Mouse (Mus musculus) embryonic facial prominence, embryonic 13.5 days (tissue): ENCODE data around the gene Kank2. TPM values are rescaled to one million over a fixed set of nuclear protein-coding genes. Genes with fewer than 3 reads are reported as not detected.

Experiments
- ATAC-seq: fragments of 200-750 bp; cut with Nextera tagmentation; 2 replicates; pipeline ENCODE4 v1.8.0; 2017; ENCODE audit warnings: low read depth; ENCODE audit not compliant: insufficient number of reproducible peaks, insufficient read depth, low FRiP score, low TSS enrichment
- H3K27ac ChIP-seq: fragments of 300-500 bp; sonication (generic); 2 replicates; pipeline ENCODE4 v1.5.1; 2015; ENCODE audit warnings: moderate library complexity, mild to moderate bottlenecking, inconsistent platforms
- H3K27me3 ChIP-seq: fragments of 300-500 bp; sonication (generic); 2 replicates; pipeline ENCODE4 v1.6.1; 2015; ENCODE audit warnings: mild to moderate bottlenecking, inconsistent platforms
- H3K36me3 ChIP-seq: fragments of 300-500 bp; sonication (generic); 2 replicates; pipeline ENCODE4 v1.6.1; 2015; ENCODE audit warnings: mild to moderate bottlenecking, inconsistent platforms
- H3K4me1 ChIP-seq: fragments of 300-500 bp; sonication (generic); 2 replicates; pipeline ENCODE4 v1.6.1; 2015; ENCODE audit warnings: inconsistent platforms
- H3K4me2 ChIP-seq: fragments of 300-500 bp; sonication (generic); 2 replicates; pipeline ENCODE4 v1.6.1; 2015; ENCODE audit warnings: moderate library complexity, mild to moderate bottlenecking, inconsistent platforms
- H3K4me3 ChIP-seq: fragments of 300-500 bp; sonication (generic); 2 replicates; pipeline ENCODE4 v1.5.1; 2015; ENCODE audit warnings: mild to moderate bottlenecking, inconsistent platforms
- H3K9ac ChIP-seq: fragments of 300-500 bp; sonication (generic); 2 replicates; pipeline ENCODE4 v1.6.1; 2015; ENCODE audit warnings: mild to moderate bottlenecking, inconsistent platforms
- H3K9me3 ChIP-seq: fragments of 300-500 bp; sonication (generic); 2 replicates; pipeline ENCODE4 v1.6.1; 2016; ENCODE audit warnings: inconsistent platforms
- WGBS: fragments of 180-500 bp; shearing (Covaris S2); methylation state at CpG from one replicate; pipeline ENCODE4 v1.1.7; 2015; ENCODE audit warnings: mixed read lengths; 5-methylcytosine and 5-hydroxymethylcytosine counted together
- polyA plus RNA-seq: library from polyadenylated mRNA; unstranded; fragments of >200 nt; fragmentation: Nextera tagmentation; extraction: Ambion mirVana; gene quantifications from 2 replicates; pipeline ENCODE4 v1.2.1, GENCODE M21; 2015

Kank2 gene
- polyA plus RNA-seq, 1 experiment from 2014 or later = 22.6 TPM

- 83% methylated on average over 5 of the region's 5 CpGs for WGBS
- Histone ChIP-seq H3K27me3 (no peaks in the 10 kb centered on the region), H3K9ac (no peak overlapping the region), H3K36me3 (peaks cover 38% of the 10 kb centered on the region), H3K9me3 (no peaks in the 10 kb centered on the region), H3K4me1 (no peaks in the 10 kb centered on the region), H3K4me2 (no peak overlapping the region), H3K27ac (no peak overlapping the region), H3K4me3 (no peak overlapping the region)
- no peak for ATAC-seq
Measured at GRCm38 (mm10) chr9:21811170-21811569, 12.6 kb upstream of the Kank2 start.

DNA sequence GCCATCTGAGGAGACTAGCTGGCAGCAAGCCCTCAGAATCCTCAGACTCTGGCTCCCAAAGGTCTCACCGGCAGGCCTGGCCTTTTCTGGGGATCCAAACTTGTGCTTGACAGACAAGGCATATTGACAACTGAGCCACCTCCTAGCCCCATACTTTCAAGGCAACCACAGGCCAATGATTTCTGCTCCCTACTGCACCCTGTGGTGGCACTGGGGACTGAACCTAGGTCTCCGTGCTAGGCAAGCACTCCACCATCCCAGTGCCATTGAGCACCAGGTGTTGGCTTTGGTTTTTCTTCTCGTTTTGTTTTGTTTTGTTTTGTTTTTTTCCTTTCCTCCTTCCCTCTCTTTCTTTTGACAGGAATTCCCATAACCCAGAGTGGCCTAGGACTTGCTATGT is 10.0 kb upstream of the Kank2 start:
- peaks cover 9% of the 10 kb centered on the region; the same call in 1 of the 2 replicates for H3K4me1 ChIP-seq
- H3K9ac ChIP-seq = no peak overlapping the region
- no peak for ATAC-seq
- no peak overlapping the region for H3K4me2 ChIP-seq
- H3K4me3 ChIP-seq = no peak overlapping the region
- H3K27me3 ChIP-seq = no peaks in the 10 kb centered on the region
- 55% methylated on average over 3 of the region's 3 CpGs for WGBS
- no peak overlapping the region for H3K27ac ChIP-seq
- H3K9me3 ChIP-seq = no peaks in the 10 kb centered on the region
- H3K36me3 ChIP-seq = peaks cover 16% of the 10 kb centered on the region

DNA sequence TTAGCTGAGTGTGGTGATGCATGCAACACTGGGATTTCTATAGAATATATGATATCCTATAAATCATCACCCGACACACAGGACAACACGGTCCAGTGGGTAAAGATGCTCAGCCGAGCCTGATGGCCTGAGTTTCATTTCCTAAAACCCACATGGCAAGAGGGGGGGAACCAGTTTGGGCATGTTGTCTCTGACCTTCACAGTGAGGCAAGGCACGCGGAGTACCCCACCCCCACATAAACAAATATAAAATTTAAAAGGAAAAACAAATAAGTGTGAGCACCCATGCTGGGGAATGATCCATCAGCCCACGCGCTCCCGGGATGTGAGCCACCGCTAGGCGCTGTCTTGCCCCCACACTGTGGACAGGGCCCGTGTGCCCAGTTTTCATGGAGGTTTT is 8.4 kb upstream of the Kank2 start:
- Histone ChIP-seq H3K4me3 (no peak overlapping the region), H3K4me1 (peaks cover 9% of the 10 kb centered on the region; the same call in 1 of the 2 replicates), H3K36me3 (peaks cover 4% of the 10 kb centered on the region), H3K27me3 (no peaks in the 10 kb centered on the region), H3K4me2 (no peak overlapping the region), H3K27ac (no peak overlapping the region), H3K9me3 (no peaks in the 10 kb centered on the region), H3K9ac (no peak overlapping the region)
- WGBS = 92% methylated on average over 11 of the region's 11 CpGs
- no peak for ATAC-seq

DNA sequence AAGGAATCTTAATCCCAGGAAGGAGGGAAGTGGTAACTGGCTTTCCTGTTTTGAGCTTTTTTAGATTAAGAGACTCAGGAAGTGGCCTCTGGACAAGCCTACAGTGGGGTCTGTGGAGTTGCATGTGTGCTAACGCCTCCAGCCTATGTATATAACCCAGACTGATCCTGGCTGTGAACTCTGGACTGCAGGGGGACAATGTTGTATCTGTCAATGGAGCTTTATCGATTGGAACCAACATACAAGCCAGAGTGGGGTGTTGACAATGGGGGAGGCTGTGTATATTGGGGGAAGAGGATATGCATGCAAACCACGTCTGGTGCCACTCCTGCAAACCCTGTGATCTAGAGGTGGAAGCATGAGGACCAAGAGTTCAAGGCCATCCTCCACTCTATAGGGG is 7.8 kb upstream of the Kank2 start:
- H3K4me3 ChIP-seq = no peak overlapping the region
- H3K27me3 ChIP-seq = no peaks in the 10 kb centered on the region
- H3K4me1 ChIP-seq = peaks cover 9% of the 10 kb centered on the region; the same call in 1 of the 2 replicates
- ATAC-seq = no peak
- WGBS = 65% methylated on average over 3 of the region's 3 CpGs
- no peak overlapping the region for H3K27ac ChIP-seq
- no peak overlapping the region for H3K9ac ChIP-seq
- peaks cover 5% of the 10 kb centered on the region for H3K36me3 ChIP-seq
- no peaks in the 10 kb centered on the region for H3K9me3 ChIP-seq
- no peak overlapping the region for H3K4me2 ChIP-seq

DNA sequence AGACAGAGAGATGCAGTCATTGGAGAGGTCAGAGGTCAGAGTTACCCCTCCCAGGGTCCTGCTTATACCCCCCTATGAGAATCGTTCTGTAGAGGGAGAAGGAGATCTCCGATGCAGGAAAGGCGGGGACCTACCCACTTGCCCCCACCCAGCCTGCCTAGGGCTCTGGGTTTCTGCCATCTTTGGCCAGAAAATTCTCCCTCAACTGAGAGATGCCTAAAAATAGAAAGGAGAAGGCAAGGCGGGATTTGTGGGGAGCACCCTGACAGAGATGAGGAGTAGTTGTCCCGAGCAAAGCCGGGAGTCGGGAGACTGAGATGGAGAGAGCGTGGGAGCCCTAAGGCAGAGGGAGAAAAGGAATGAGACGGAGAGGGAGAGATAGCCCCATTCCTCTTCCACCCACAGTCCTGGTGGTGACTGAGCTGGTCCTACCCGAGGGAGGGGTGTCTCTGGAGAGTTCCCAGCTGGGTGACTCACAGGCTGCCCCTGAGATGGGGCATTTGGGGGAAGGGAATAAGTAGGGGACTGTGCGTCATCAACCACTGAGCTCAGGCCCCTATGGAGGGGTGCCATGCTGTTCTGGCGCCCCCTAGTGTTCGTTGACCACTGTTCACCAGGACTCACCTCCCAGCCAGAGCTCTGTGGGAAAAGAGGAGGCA is 5.6 kb upstream of the Kank2 start:
- 43% methylated on average over 13 of the region's 13 CpGs for WGBS
- no peak overlapping the region for H3K9ac ChIP-seq
- H3K4me2 ChIP-seq = peak overlapping the region; percentile 39
- H3K27ac ChIP-seq = peak overlapping the region; percentile 13; the same call in 1 of the 2 replicates
- H3K4me3 ChIP-seq = no peak overlapping the region
- H3K36me3 ChIP-seq = peaks cover 15% of the 10 kb centered on the region
- peak; percentile 80 for ATAC-seq
- no peaks in the 10 kb centered on the region for H3K27me3 ChIP-seq
- no peaks in the 10 kb centered on the region for H3K9me3 ChIP-seq
- H3K4me1 ChIP-seq = peaks cover 10% of the 10 kb centered on the region

DNA sequence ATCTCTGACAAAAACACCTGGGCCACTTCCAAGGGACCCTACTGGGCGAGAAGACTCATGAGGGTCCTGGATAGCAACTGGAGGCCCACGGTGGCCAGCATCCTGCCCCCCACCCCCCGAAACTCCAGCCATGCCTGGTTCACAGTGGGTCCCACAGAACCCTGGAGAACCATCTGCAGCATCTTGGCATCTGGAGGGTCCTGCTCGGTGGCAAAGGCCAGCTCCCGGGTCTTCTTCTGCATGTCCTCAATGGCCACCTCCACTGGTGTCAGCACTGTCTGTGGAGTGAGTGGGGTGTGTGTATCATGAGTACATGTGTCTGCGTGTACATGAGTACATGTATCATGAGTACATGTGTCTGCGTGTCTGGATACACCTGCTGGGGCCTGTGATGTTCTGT is 3.0 kb upstream of the Kank2 start:
- Histone ChIP-seq H3K9ac (no peak overlapping the region), H3K4me1 (peaks cover 26% of the 10 kb centered on the region), H3K9me3 (no peaks in the 10 kb centered on the region), H3K27me3 (no peaks in the 10 kb centered on the region), H3K27ac (no peak overlapping the region), H3K4me2 (no peak overlapping the region), H3K36me3 (peaks cover 15% of the 10 kb centered on the region), H3K4me3 (no peak overlapping the region)
- no peak for ATAC-seq
- whole genome bisulfite sequencing = 92% methylated on average over 7 of the region's 7 CpGs

DNA sequence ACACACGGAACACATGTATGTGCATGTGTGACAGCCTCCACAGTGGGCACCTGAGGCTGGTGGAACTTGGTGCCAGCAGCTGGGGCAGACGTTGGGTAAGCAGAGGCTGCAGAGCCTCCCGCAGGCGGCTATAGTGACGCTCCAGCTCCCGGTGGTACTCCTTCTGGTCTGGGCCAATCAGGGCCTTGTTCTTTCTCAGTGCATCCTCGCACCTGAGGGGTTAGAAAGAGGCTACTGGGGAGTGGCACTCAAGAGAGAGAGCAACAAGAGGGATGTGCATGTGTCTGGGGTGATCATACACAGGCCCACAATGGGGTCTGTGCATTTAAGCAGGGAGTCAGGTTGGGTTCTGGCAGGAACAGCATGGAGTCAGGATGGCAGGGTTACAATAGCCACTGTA is 2.6 kb upstream of the Kank2 start:
- Histone ChIP-seq H3K9me3 (no peaks in the 10 kb centered on the region), H3K27me3 (no peaks in the 10 kb centered on the region), H3K9ac (no peak overlapping the region), H3K27ac (no peak overlapping the region), H3K4me2 (no peak overlapping the region), H3K4me3 (no peak overlapping the region), H3K4me1 (peaks cover 31% of the 10 kb centered on the region), H3K36me3 (peaks cover 15% of the 10 kb centered on the region)
- ATAC-seq = no peak
- 74% methylated on average over 7 of the region's 7 CpGs for WGBS

- Histone ChIP-seq H3K36me3 (peaks cover 33% of the 10 kb centered on the region), H3K9me3 (no peaks in the 10 kb centered on the region), H3K27ac (peak overlapping the region; percentile 95), H3K4me3 (peak overlapping the region; percentile 83), H3K4me1 (peaks cover 33% of the 10 kb centered on the region), H3K4me2 (peak overlapping the region; percentile 75), H3K9ac (peak overlapping the region; percentile 90; the same call in 1 of the 2 replicates), H3K27me3 (no peaks in the 10 kb centered on the region)
- 53% methylated on average over 3 of the region's 3 CpGs for WGBS
- ATAC-seq = no peak
Measured at GRCm38 (mm10) chr9:21799010-21799350, 436 bp upstream of the Kank2 start.

- no peaks in the 10 kb centered on the region for H3K27me3 ChIP-seq
- H3K9me3 ChIP-seq = no peaks in the 10 kb centered on the region
- peaks cover 44% of the 10 kb centered on the region for H3K36me3 ChIP-seq
- ATAC-seq = peak; percentile 34
- peak overlapping the region; percentile 90 for H3K9ac ChIP-seq
- peak overlapping the region; percentile 95 for H3K27ac ChIP-seq
- peaks cover 34% of the 10 kb centered on the region for H3K4me1 ChIP-seq
- peak overlapping the region; percentile 83 for H3K4me3 ChIP-seq
- H3K4me2 ChIP-seq = peak overlapping the region; percentile 75
- under 1% methylated on average over 26 of the region's 26 CpGs for WGBS
Measured at GRCm38 (mm10) chr9:21797921-21798344, 611 bp downstream of the Kank2 start.

GRCm38 (mm10) chr9:21796919-21797318 is 1.6 kb downstream of the Kank2 start:
- H3K9ac ChIP-seq = peak overlapping the region; percentile 90
- peak overlapping the region; percentile 75 for H3K4me2 ChIP-seq
- no peaks in the 10 kb centered on the region for H3K27me3 ChIP-seq
- WGBS = 54% methylated on average over 3 of the region's 3 CpGs
- ATAC-seq = no peak
- peak overlapping the region; percentile 83 for H3K4me3 ChIP-seq
- no peaks in the 10 kb centered on the region for H3K9me3 ChIP-seq
- H3K4me1 ChIP-seq = peaks cover 45% of the 10 kb centered on the region
- H3K36me3 ChIP-seq = peaks cover 53% of the 10 kb centered on the region
- H3K27ac ChIP-seq = peak overlapping the region; percentile 95

- no peaks in the 10 kb centered on the region for H3K27me3 ChIP-seq
- H3K4me1 ChIP-seq = peaks cover 51% of the 10 kb centered on the region
- H3K9ac ChIP-seq = peak overlapping the region; percentile 90
- ATAC-seq = no peak
- H3K36me3 ChIP-seq = peaks cover 54% of the 10 kb centered on the region
- H3K9me3 ChIP-seq = no peaks in the 10 kb centered on the region
- peak overlapping the region; percentile 75 for H3K4me2 ChIP-seq
- H3K4me3 ChIP-seq = peak overlapping the region; percentile 83
- 27% methylated on average over 3 of the region's 3 CpGs for WGBS
- H3K27ac ChIP-seq = peak overlapping the region; percentile 95
Measured at GRCm38 (mm10) chr9:21796259-21796658, 2.3 kb downstream of the Kank2 start.

DNA sequence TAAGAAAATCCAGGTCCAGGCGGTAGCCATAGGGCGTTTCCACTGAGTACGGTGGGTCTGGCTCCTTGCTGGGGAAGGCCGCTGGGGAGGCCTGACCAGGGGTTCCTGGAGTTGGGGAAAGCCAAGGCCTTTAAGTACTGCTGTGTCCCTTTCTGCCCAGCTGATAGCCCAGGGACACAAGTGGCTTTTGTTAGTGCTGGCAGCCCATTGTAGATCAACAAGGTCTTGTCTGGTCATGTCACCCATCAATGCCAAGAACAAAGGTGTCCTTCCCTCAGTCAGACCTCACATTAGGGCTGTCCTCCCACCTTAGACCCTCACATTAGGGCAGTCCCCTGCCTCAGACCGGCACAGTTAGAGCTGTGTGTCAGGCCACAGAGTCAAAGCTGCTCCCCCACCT is 3.0 kb downstream of the Kank2 start:
- no peaks in the 10 kb centered on the region for H3K27me3 ChIP-seq
- peak overlapping the region; percentile 75 for H3K4me2 ChIP-seq
- no peaks in the 10 kb centered on the region for H3K9me3 ChIP-seq
- H3K4me3 ChIP-seq = peak overlapping the region; percentile 83
- H3K9ac ChIP-seq = peak overlapping the region; percentile 90
- peak overlapping the region; percentile 95 for H3K27ac ChIP-seq
- H3K36me3 ChIP-seq = peaks cover 54% of the 10 kb centered on the region
- no peak for ATAC-seq
- peaks cover 51% of the 10 kb centered on the region for H3K4me1 ChIP-seq
- WGBS = 64% methylated on average over 5 of the region's 5 CpGs
